Mouse (Mus musculus) C2C12 (cell line): ENCODE results near the gene Mfsd6.

Source experiments
- CTCF ChIP-seq: IDR thresholded peaks from one replicate; pipeline ENCODE4 v1.5.1; 2011; ENCODE audit not compliant: control insufficient read depth, insufficient read depth, insufficient read length
- MAX ChIP-seq: IDR thresholded peaks from one replicate; pipeline ENCODE4 v1.6.1; 2011; ENCODE audit warnings: mild to moderate bottlenecking, control low read depth
- MYOG ChIP-seq: IDR thresholded peaks from one replicate; pipeline ENCODE4 v1.6.1; 2011; ENCODE audit not compliant: control insufficient read depth, insufficient read length; ENCODE audit errors: extremely low read depth
- USF1 ChIP-seq: IDR thresholded peaks from one replicate; pipeline ENCODE4 v1.6.1; 2011; ENCODE audit warnings: low read depth, mild to moderate bottlenecking, control low read depth, moderate library complexity

DNA sequence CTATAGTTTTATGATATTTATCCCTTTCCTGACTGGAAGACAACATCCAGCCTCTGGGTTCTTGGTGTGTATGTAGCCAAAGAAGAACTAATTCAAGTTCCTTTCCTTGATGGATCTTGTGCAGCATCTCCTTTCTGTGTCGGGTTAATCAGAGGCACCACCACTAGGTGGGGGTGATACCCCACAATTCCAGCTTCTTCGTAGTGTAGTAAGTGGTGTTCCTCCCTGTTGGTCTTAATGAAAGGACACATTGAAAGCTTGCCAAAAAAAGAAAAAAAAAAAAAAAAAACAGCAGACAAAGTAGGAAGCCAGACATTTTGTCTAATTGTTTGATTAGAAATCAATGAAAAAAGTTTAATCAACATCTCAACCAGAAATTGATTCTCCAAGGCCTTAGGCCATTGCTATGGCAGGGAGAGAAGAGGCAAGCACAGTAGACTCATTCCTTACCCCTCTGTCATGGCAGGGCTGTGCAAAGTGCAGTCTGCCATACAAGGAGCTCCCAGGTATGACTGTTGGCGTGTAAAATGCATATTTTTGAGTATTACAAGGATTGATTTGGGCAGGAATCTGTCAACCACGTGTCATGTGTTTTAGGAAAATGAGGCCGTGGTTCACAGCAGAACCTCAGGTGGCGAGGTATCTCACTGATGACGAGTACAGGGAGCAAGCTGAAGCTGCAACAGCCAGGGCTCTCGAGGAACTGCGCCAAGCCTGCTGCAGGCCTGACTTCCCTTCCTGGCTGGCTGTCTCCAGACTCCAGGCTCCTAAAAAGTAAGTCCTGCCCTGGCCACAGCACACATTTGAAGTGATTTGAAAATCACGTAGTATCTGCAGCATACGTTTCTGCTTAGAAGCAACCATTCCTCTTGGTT, 78.9 kb downstream of the Mfsd6 start:
- no peak for TF ChIP-seq CTCF
- no peak for TF ChIP-seq USF1
- no peak for TF ChIP-seq MYOG
- TF ChIP-seq MAX = no peak
